Mouse (Mus musculus) embryonic fibroblast, embryonic 13.5 days (primary cell): ENCODE measurements around the gene Efl1.

Experiments
- CTCF ChIP-seq: IDR thresholded peaks from 2 replicates; pipeline ENCODE4 v1.5.1; 2011; ENCODE audit warnings: mild to moderate bottlenecking, control low read depth, low read length, moderate library complexity, borderline replicate concordance; ENCODE audit not compliant: insufficient read depth
- POLR2A ChIP-seq: IDR thresholded peaks from 2 replicates; pipeline ENCODE4 v1.6.1; 2011; ENCODE audit warnings: low read depth, mild to moderate bottlenecking, control low read depth, low read length, moderate library complexity

GRCm38 (mm10) chr7:82725741-82726450 lies 77.5 kb downstream of the Efl1 start:
- TF ChIP-seq CTCF = no peak
- TF ChIP-seq POLR2A = no peak
